In the genomic region with DNA sequence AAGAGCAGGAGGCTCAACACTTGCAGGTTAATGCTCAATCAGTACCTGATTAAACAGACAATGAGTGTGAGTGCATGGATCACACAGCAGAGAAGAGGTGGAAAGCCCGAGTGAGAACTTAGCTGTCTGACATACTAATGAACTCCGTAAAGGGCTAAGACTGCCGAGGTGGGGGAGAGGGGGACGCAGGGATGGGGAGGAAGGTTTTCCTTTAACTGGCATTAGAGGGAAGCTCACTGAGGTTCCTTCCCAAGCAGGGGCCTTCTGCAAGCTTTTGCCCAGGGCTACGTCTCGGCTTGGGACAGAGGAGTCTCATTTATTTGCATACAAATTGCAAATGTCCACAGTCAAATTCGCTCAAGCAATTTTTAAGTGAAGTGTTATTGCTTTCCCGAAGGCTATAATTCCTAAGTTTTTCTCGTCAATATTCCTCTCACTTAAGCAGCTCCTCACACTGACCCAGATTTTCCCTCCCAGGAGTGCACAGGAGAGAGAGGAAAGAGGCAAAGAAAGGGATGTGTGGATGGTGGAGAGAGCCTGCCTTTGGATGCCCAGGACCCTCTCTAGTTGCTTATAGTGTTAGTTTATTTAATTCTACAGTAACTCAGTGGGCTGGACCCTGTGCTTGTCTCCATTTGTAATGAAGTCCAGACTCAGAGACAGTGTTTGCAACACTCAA, we compare ENCODE assay signal across 23 mouse cellular contexts. TPM values are rescaled to one million over a fixed set of nuclear protein-coding genes. Genes with fewer than 3 reads are reported as not detected.
DNase-seq lines count a peak whose midpoint lies in the region; ATAC-seq and TF ChIP-seq lines count a peak whose summit lies in the region.
"Had no signal": no experiment of that assay in that cellular context is flagged by ENCODE, and none has a peak within 500 bp of the region (broad histone marks: within the 10 kb centered on the region; RNA-seq: fewer than 3 reads in every experiment).

No protein-coding gene starts in this region.

- 47% methylated on average over 9 of the region's 9 CpGs for WGBS in hindbrain, embryonic 15.5 days
- WGBS in hindbrain, embryonic 11.5 days: 72% methylated on average over 9 of the region's 9 CpGs
- WGBS in midbrain, embryonic 13.5 days: 62% methylated on average over 9 of the region's 9 CpGs
- 80% methylated on average over 9 of the region's 9 CpGs for WGBS in midbrain, embryonic 10.5 days
- 52% methylated on average over 9 of the region's 9 CpGs for WGBS in hindbrain, postnatal 0 days

- no peak overlapping the region for H3K9ac ChIP-seq in hindbrain, embryonic 15.5 days
- no peak overlapping the region for H3K9ac ChIP-seq in hindbrain, embryonic 11.5 days (ENCODE audit: low read depth, low read length)
- H3K9ac ChIP-seq in midbrain, embryonic 13.5 days (replicated peaks): no peak overlapping the region
- H3K9ac ChIP-seq in hindbrain, postnatal 0 days (replicated peaks; ENCODE audit: low read length): no peak overlapping the region
- H3K9ac ChIP-seq: forebrain, embryonic 13.5 days; forebrain, postnatal 0 days had no signal

- no peaks in the 10 kb centered on the region for H3K36me3 ChIP-seq in hindbrain, embryonic 15.5 days
- H3K36me3 ChIP-seq in hindbrain, embryonic 11.5 days (ENCODE audit: control insufficient read depth, insufficient read depth, low read length): no peaks in the 10 kb centered on the region
- no peaks in the 10 kb centered on the region for H3K36me3 ChIP-seq in midbrain, embryonic 13.5 days
- no peaks in the 10 kb centered on the region for H3K36me3 ChIP-seq in midbrain, embryonic 10.5 days
- no peaks in the 10 kb centered on the region for H3K36me3 ChIP-seq in hindbrain, postnatal 0 days (ENCODE audit: insufficient read depth, low read length)
- H3K36me3 ChIP-seq: embryonic facial prominence, embryonic 10.5 days had no signal

- peak; percentile 64; the same call in 1 of the 2 replicates for ATAC-seq in hindbrain, embryonic 15.5 days (ENCODE audit: low FRiP score, low read depth)
- no peak for ATAC-seq in hindbrain, embryonic 11.5 days (ENCODE audit: low FRiP score)
- 0 out of 2 replicates have a peak, but pooled peaks have one; percentile 56 for ATAC-seq in midbrain, embryonic 13.5 days
- peak; percentile 62; the same call in 1 of the 2 replicates for ATAC-seq in hindbrain, postnatal 0 days
- ATAC-seq: activated CD4-positive, CD25-positive, alpha-beta regulatory T cell, adult 4 months; forebrain, embryonic 13.5 days; forebrain, postnatal 0 days; inflammation-experienced regulatory T-cells, adult 6 months; Patski had no signal

- no peak for TF ChIP-seq CTCF in hindbrain, postnatal 0 days (IDR thresholded peaks at IDR 0.05; ENCODE audit: low read depth)

- no peaks in the 10 kb centered on the region for H3K9me3 ChIP-seq in hindbrain, embryonic 15.5 days
- H3K9me3 ChIP-seq in hindbrain, embryonic 11.5 days (ENCODE audit: control insufficient read depth, low read length): no peaks in the 10 kb centered on the region
- H3K9me3 ChIP-seq in midbrain, embryonic 13.5 days: no peaks in the 10 kb centered on the region
- H3K9me3 ChIP-seq in midbrain, embryonic 10.5 days (replicated peaks): no peaks in the 10 kb centered on the region
- no peaks in the 10 kb centered on the region for H3K9me3 ChIP-seq in hindbrain, postnatal 0 days (ENCODE audit: low read length)
- H3K9me3 ChIP-seq: embryonic facial prominence, embryonic 10.5 days; forebrain, embryonic 13.5 days had no signal

- H3K4me1 ChIP-seq in hindbrain, embryonic 15.5 days (replicated peaks): no peaks in the 10 kb centered on the region
- no peaks in the 10 kb centered on the region for H3K4me1 ChIP-seq in hindbrain, embryonic 11.5 days (replicated peaks; ENCODE audit: control insufficient read depth, insufficient read depth, low read length)
- H3K4me1 ChIP-seq in midbrain, embryonic 13.5 days (replicated peaks): no peaks in the 10 kb centered on the region
- peaks cover 8% of the 10 kb centered on the region; the same call in 1 of the 2 replicates for H3K4me1 ChIP-seq in midbrain, embryonic 10.5 days
- no peaks in the 10 kb centered on the region for H3K4me1 ChIP-seq in hindbrain, postnatal 0 days (ENCODE audit: insufficient read depth, low read length)
- H3K4me1 ChIP-seq: forebrain, embryonic 13.5 days had no signal

- no peak for DNase-seq in hindbrain, embryonic 11.5 days (ENCODE audit: low spot score)
- DNase-seq in midbrain, embryonic 10.5 days (ENCODE audit: low spot score): no peak
- peak; percentile 25 for DNase-seq in hindbrain, postnatal 0 days (ENCODE audit: low spot score)
- no peak for DNase-seq in embryo, embryonic 9.5 days (ENCODE audit: extremely low spot score)
- DNase-seq in left cerebral cortex, postnatal 14 days (ENCODE audit: low spot score in 2 of 2): no peak
- DNase-seq: adrenal gland, postnatal 14 days; cerebellum, adult 18-20 months; cerebellum, adult 9-11 months; cerebellum, postnatal 36 days; forebrain, postnatal 0 days; gastrocnemius, adult 2 months; gastrocnemius, postnatal 25 days; heart, adult 11 months; heart, postnatal 10 days; heart, postnatal 4 days had no signal

- peak overlapping the region; percentile 25 for H3K27ac ChIP-seq in hindbrain, embryonic 15.5 days (replicated peaks)
- H3K27ac ChIP-seq in hindbrain, embryonic 11.5 days (ENCODE audit: low read depth, low read length): no peak overlapping the region
- H3K27ac ChIP-seq in midbrain, embryonic 13.5 days: peak overlapping the region; percentile 39; the same call in 1 of the 2 replicates
- H3K27ac ChIP-seq in midbrain, embryonic 10.5 days (replicated peaks): no peak overlapping the region
- peak overlapping the region; percentile 27; the same call in 1 of the 2 replicates for H3K27ac ChIP-seq in hindbrain, postnatal 0 days
- H3K27ac ChIP-seq: embryonic facial prominence, embryonic 10.5 days; forebrain, embryonic 13.5 days; gastrocnemius, adult 2 months had no signal

- no peak overlapping the region for H3K4me3 ChIP-seq in hindbrain, embryonic 15.5 days
- no peak overlapping the region for H3K4me3 ChIP-seq in hindbrain, embryonic 11.5 days (ENCODE audit: low read depth, low read length)
- H3K4me3 ChIP-seq in midbrain, embryonic 13.5 days (replicated peaks): no peak overlapping the region
- H3K4me3 ChIP-seq in midbrain, embryonic 10.5 days: no peak overlapping the region
- H3K4me3 ChIP-seq in hindbrain, postnatal 0 days (ENCODE audit: low read length): no peak overlapping the region
- H3K4me3 ChIP-seq: embryonic facial prominence, embryonic 10.5 days; forebrain, embryonic 13.5 days; gastrocnemius, adult 2 months had no signal

- intact Hi-C loops in left cerebral cortex, postnatal 14 days (cut with DNase I): loop anchor here (5.0 kb wide), 1 partner anchor 115 kb away; no protein-coding TSS in a partner anchor

- no peaks in the 10 kb centered on the region for H3K27me3 ChIP-seq in hindbrain, embryonic 15.5 days
- no peaks in the 10 kb centered on the region for H3K27me3 ChIP-seq in hindbrain, embryonic 11.5 days (ENCODE audit: control insufficient read depth, insufficient read depth, low read length)
- H3K27me3 ChIP-seq in midbrain, embryonic 13.5 days: no peaks in the 10 kb centered on the region
- H3K27me3 ChIP-seq in midbrain, embryonic 10.5 days (ENCODE audit: low read depth, poor library complexity, severe bottlenecking): no peaks in the 10 kb centered on the region
- no peaks in the 10 kb centered on the region for H3K27me3 ChIP-seq in hindbrain, postnatal 0 days (ENCODE audit: insufficient read depth, low read length)
- H3K27me3 ChIP-seq: CH12.LX; forebrain, embryonic 13.5 days; Patski had no signal

- H3K4me2 ChIP-seq in hindbrain, embryonic 15.5 days: no peak overlapping the region
- no peak overlapping the region for H3K4me2 ChIP-seq in hindbrain, embryonic 11.5 days (replicated peaks; ENCODE audit: low read depth, low read length)
- no peak overlapping the region for H3K4me2 ChIP-seq in midbrain, embryonic 13.5 days (replicated peaks)
- no peak overlapping the region for H3K4me2 ChIP-seq in hindbrain, postnatal 0 days (ENCODE audit: low read depth, low read length)
- H3K4me2 ChIP-seq: forebrain, embryonic 13.5 days had no signal

RNA-seq across cellular contexts. Expression of a gene that starts 31.4 kb away (rescaled TPM):
- polyA plus RNA-seq in hindbrain, embryonic 15.5 days (2015; fragmentation: Nextera tagmentation; extraction: Ambion mirVana): 25.0 and 25.7 TPM in 2 replicates
- polyA plus RNA-seq in hindbrain, embryonic 11.5 days (2014; fragmentation: Nextera tagmentation; extraction: Ambion mirVana): 24.9 and 25.6 TPM in 2 replicates
- 26.1 and 27.5 TPM in 2 replicates for polyA plus RNA-seq in midbrain, embryonic 13.5 days (2015; fragmentation: Nextera tagmentation; extraction: Ambion mirVana)
- polyA plus RNA-seq in midbrain, embryonic 10.5 days (2016; fragmentation: Nextera tagmentation; extraction: Ambion mirVana): 26.3 and 27.1 TPM in 2 replicates
- 19.4 and 33.1 TPM in 2 replicates for total RNA-seq in hindbrain, postnatal 0 days (2014; rRNA removed)
- 17.7 and 17.8 TPM in 2 replicates for polyA plus RNA-seq in hindbrain, postnatal 0 days (2015; fragmentation: Nextera tagmentation; extraction: Ambion mirVana)
- total RNA-seq in left cerebral cortex, postnatal 14 days (2021): 10 to 100 TPM; 40.1 to 40.5 TPM

RNA-seq across cellular contexts. Expression of a gene that starts 31.9 kb away (rescaled TPM):
- 270 and 289 TPM in 2 replicates for polyA plus RNA-seq in hindbrain, embryonic 15.5 days (2015; fragmentation: Nextera tagmentation; extraction: Ambion mirVana)
- 322 and 356 TPM in 2 replicates for polyA plus RNA-seq in hindbrain, embryonic 11.5 days (2014; fragmentation: Nextera tagmentation; extraction: Ambion mirVana)
- 367 and 391 TPM in 2 replicates for polyA plus RNA-seq in midbrain, embryonic 13.5 days (2015; fragmentation: Nextera tagmentation; extraction: Ambion mirVana)
- polyA plus RNA-seq in midbrain, embryonic 10.5 days (2016; fragmentation: Nextera tagmentation; extraction: Ambion mirVana): 513 and 531 TPM in 2 replicates
- 62.1 and 95.6 TPM in 2 replicates for total RNA-seq in hindbrain, postnatal 0 days (2014; rRNA removed)
- 278 and 295 TPM in 2 replicates for polyA plus RNA-seq in hindbrain, postnatal 0 days (2015; fragmentation: Nextera tagmentation; extraction: Ambion mirVana)
- total RNA-seq in left cerebral cortex, postnatal 14 days (2021): 10 to 100 TPM; 46.8 to 53.1 TPM

Comparison
In these comparisons a context has a peak if more than half of its experiments do, and no peak if none do; other contexts are left out.
1. H3K27ac ChIP-seq: peak in hindbrain, embryonic 15.5 days (single experiment), midbrain, embryonic 13.5 days (single experiment) and hindbrain, postnatal 0 days (single experiment); none in hindbrain, embryonic 11.5 days (single experiment) and midbrain, embryonic 10.5 days (single experiment).